Mouse (Mus musculus) MEL (cell line): Measurements from ENCODE around the gene Aldh1b1.

Experiments used
- CHD1 ChIP-seq: IDR thresholded peaks from 2 replicates; pipeline ENCODE4 v1.6.1; 2012; ENCODE audit warnings: low read depth, mild to moderate bottlenecking, inconsistent platforms, low read length, improper control_type of control experiment
- RCOR1 ChIP-seq: IDR thresholded peaks from 2 replicates; pipeline ENCODE4 v1.6.1; 2012; ENCODE audit warnings: low read depth, mild to moderate bottlenecking, inconsistent platforms, low read length, improper control_type of control experiment
- SMC3 ChIP-seq: IDR thresholded peaks from 2 replicates; pipeline ENCODE4 v1.6.1; 2011; ENCODE audit warnings: low read depth, low read length, improper control_type of control experiment

- TF ChIP-seq CHD1 (no peak), RCOR1 (no peak), SMC3 (no peak)
Measured at GRCm38 (mm10) chr4:45849419-45849818, 50.6 kb downstream of the Aldh1b1 start.
